Mouse (Mus musculus): ENCODE results near the gene Arhgap30.

Arhgap30 gene

DNA sequence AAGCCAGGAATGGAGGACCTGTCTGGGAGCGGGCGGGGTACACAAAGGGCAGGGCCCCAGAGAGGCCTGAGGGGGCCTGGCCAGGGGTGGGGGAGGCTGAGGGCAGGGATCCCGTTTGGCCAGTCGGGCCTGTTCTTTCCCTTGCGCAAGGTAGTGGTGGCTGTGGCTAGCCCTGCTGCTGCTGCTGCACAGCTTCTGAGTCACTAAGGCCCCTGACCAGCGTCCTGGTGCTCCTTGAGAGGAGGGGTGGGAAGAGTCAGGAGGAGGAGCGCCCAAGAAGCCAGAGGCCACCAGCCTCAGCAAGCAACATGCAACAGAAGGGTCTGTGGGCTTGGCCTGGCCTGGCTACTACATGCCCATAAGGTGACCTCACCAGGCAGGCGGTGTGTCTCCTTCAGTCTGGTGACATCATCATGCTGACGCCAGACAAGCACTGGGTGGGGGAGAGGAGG is 13.1 kb upstream of the Arhgap30 start:
- no peak for DNase-seq (ENCODE audit: low read depth, low spot score)

DNA sequence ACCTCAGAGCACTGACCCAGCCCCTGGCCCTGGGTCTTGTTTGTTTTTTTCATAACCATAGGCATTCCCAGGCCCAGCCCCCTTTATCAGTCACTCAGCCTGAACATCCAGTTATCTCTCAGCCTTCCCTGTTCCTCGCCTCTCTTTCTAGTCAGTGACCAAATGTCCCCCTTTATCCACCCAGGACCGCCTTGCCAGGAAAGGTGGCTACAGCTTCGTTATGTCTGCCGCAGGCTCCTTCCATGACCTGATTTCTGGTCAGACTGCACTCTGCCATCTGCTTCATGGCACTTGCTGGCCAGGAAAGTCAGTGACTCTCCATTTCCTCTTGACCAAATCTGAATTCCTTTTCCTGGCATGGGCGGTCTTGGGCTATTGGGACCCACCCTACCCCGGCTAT is 10.5 kb upstream of the Arhgap30 start:
- DNase-seq (ENCODE audit: low read depth, low spot score): no peak

DNA sequence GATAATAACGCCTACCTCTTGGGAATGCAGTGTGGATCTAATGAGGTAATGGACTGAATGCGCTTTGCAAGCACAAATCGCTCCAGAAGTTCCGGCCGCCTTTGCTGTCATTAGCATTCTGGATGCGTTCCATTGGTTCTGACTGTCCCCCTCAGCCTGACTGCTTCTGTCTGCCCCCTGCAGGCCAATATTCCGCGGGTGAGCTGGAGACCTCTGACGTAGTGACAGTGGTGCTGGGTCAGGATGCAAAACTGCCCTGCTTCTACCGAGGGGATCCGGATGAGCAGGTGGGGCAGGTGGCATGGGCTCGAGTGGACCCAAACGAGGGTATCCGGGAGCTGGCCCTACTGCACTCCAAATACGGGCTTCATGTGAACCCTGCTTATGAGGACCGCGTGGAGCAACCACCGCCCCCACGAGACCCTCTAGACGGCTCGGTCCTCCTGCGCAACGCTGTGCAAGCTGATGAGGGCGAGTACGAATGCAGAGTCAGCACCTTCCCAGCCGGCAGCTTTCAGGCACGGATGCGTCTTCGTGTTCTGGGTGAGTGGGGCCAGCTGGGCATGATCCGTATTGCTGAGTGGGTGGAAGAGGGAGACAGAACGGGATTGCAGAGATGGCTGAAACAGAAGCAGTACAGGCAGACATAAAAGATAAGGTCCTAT is 8.7 kb upstream of the Arhgap30 start:
- peak; percentile 88 for DNase-seq (ENCODE audit: low read depth, low spot score)

DNA sequence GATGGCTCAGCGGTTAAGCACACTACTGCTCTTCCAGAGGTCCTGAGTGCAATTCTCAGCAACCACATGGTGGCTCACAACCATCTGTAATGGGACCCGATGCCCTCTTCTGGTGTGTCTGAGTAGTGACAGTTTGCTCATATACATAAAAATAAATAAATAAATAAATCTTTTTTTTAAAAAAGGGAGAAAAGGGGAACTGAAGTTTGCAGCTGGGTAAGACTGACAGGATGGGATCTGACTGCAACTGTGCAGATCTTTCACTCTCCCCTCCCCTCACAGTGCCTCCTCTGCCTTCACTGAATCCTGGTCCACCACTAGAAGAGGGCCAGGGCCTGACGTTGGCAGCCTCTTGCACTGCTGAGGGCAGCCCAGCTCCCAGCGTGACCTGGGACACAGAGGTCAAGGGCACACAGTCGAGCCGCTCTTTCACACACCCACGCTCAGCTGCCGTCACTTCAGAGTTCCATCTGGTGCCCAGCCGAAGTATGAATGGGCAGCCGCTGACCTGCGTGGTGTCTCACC is 6.6 kb upstream of the Arhgap30 start:
- DNase-seq (ENCODE audit: low read depth, low spot score): no peak

DNA sequence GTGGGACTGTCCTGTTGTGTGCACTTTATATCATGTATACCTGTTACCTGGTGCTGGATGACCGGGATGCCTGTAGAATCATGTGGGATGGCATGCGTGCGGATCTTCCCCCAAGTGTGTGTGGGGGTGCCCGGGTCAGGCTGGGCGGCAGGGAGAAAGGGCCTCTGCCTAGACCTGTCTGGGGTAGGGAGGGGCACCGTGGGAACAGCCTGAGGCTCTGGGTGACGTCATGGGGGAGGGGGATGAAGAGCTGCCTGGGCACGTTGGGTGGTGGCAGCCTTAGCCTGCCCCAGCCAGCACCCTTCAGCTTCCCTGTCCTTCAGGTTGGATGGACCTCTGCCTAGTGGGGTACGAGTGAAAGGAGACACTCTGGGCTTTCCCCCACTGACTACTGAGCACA is 4.4 kb upstream of the Arhgap30 start:
- no peak for DNase-seq (ENCODE audit: low read depth, low spot score)

DNA sequence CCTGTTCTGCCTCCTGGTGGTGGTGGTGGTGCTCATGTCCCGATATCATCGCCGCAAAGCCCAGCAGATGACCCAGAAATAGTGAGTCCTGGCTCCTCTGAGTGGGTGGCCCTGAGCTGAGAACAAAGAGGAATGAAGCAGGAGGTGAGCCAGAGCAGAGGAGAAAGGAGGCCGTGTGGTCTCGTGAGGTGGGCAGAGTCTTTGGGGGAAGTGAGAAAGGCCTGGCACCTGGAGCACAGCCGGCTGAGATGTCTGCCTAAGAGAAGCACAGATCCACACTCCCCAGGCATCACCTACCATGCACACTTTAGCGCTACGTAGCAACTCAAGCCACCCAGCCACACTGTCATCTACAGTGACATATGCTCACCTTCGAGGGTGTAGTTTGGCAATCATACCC is 3.6 kb upstream of the Arhgap30 start:
- DNase-seq (ENCODE audit: low read depth, low spot score): no peak

DNA sequence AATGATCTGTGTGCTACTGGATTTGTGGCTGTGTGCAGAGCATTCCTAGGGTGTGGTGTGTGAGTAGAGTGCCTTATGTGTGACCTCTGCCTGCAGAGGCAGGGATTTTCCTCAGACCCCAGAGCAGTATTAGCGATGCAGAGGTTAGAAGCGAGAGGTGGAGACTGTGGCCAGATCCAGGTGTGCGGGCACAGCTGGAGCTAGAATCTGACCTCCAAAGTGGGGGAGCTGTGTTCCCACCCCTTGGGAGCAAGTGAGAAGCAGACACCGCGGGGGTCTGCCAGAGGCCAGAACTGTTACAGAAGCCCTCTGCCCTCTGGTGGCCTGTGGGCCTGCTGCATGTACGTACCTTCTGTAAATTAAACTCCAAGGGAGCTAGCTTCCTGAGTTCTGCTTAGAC is 1.7 kb upstream of the Arhgap30 start:
- peak; percentile 69 for DNase-seq (ENCODE audit: low read depth, low spot score)

DNA sequence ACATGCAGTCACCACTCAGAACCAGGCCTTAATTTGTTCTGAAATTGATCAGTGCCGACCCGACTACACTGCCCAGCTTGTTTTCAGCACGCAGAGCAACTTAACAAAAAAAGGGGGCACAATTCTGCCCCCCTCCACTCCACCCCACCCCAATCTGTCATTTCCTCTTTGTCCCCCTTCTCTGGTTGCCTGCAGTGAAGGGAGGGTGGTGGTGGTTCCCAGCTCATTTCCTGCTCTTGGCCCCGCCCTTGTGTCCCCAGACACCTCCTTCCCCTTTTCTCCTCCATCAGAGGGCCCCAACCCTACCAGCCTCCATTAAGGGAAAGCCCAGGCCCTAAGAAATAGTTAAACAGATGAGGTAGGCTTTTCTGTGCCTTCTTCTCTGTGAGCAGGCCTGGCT is 1.3 kb downstream of the Arhgap30 start:
- DNase-seq (ENCODE audit: low read depth, low spot score): peak; percentile 90

DNA sequence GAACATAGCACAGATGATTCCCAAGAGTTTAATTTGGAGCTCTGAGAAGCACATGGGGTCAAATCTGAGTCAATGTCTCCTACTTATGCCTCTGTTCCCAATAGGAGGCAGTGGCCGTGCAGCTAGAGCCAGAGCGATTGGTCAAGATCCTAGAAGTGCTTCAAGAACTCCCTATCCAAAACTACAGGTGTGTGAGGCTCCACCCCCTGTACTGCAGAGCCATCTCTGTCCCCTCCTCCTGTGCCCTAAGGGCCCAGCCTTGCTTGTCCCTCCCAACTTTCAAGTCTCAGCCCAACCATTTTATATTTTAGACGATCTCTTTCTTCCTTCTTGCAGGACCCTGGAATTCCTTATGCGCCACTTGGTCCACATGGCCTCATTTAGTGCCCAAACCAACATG is 13.1 kb downstream of the Arhgap30 start:
- DNase-seq (ENCODE audit: low read depth, low spot score): no peak

DNA sequence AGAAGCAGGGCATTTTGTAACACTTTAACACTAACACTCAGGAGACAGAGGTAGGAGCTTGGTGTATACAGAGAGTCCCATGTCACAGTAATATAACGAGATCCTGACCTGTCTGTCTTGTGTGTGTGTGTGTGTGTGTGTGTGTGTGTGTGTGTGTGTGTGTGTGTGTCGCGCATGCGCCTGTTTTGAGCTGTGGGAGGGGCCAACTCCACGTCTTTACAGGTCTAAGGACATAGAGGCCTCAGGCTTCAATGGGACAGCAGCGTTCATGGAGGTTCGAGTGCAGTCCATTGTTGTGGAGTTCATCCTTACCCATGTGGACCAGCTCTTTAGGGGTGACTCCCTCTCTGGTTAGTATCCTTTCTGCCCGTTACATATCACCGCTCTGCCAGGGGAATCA is 14.2 kb downstream of the Arhgap30 start:
- DNase-seq (ENCODE audit: low read depth, low spot score): no peak

DNA sequence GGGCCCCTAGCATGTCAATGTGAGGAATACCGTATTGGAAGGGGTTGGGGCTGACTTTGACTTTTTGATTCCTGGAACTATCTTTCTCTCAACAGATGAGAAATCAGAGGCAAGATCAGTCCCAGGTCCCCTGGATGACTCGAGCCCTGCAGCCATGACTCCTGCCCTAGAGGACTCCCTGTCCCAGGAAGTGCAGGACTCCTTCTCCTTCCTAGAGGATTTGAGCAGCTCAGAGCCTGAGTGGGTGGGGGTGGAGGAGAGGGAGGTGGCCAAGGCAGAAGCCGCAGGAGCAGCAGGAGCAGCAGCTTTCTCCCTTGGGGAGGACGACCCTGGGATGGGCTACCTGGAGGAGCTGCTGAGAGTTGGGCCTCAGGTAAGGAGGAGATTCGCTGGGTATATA is 18.5 kb downstream of the Arhgap30 start:
- no peak for DNase-seq (ENCODE audit: low read depth, low spot score)

DNA sequence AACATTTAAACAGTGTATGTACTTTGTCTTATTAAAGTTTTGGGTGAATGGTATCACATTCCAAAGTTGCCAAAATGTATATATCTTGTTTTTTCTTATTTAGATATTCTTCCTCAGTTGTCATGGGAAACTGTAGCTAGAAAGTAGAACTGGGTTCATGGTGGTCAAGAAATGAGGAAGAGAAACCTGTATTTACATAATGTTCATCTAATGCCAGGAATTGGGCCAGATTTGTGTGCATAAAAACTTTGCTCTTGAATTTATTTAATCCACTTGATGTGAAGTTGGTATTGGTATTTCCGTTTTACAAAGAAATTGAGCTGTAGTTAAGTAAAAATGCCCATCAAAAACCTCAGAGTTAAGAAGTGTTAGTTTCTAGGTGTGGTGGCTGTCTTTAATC is 21.5 kb downstream of the Arhgap30 start:
- no peak for DNase-seq (ENCODE audit: low read depth, low spot score)

DNA sequence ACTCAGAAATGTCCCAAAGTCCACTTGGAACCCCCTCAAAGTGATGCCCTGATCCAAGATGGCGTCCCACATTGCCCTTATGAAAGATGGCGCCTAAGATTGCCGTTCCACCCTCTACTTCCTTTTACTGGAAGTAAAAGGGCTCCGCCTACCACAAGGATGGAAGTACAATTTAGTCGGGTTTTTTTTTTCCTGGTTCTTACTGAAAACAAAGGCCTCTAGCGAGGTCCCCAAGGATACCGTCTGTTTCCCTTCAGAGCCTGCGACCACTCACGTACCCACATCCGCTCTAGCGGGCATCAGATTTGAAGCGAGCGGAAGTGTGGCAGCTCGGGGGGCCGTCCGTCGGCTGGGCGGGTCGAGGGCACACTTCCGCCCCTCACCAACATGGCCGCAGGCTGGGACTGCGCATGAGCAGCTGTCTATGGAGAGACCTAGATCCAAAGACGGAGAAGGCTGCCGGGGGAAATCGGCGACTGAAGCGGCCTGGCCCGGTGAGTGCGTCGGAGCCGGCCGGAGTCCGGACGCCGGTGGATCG is 22.3 kb downstream of the Arhgap30 start, which contains the start of gene Usf1:
Usf1 (plus strand) TSS at position 367 of the 538 bp plus-strand sequence.
- peak; percentile 98 for DNase-seq (ENCODE audit: low read depth, low spot score)

DNA sequence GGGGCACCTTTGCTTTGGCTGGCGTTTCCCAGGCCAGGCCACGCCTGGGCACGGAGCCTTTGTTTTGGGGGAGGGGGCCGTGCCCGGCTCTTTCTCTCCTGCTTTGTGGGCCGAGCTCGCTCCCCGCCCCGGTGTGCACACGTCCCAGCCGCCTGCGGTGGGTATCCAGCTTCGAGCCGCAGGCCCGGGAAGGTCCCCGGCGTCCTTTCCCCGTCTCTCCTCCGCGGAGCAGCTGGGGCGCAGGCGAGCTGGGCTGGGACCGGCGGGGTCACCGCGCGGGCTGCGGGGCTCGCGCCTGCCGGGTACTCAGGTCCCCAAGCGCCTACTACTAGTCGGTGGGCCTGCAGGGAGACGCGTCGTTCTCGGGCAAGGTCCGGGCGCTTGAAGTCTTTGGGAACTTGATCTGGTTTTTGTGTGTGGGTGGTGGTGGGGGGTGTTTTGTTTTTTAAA is 22.8 kb downstream of the Arhgap30 start:
- DNase-seq (ENCODE audit: low read depth, low spot score): no peak

DNA sequence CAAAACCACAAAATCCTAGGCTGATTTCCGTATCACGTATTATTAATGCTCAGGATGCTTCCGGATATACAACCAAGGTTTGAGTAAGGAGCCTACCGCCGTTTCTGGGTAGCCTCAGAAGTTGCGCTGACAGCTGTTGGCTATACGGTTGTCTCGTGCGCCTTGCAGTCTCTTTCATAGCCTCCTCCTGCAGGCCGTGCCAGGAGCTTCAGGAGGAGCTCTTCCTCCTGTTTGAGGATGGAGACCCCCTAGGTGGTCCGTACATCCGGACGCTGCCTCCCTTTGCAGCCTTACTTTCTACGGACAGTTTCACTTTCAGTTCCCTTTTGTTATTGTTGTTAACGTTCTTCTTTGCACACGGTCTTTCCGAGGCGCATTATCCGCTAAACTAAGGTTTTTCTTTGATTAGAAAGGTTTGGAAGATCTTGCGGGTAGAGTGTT is 23.3 kb downstream of the Arhgap30 start:
- peak; percentile 70 for DNase-seq (ENCODE audit: low read depth, low spot score)

DNA sequence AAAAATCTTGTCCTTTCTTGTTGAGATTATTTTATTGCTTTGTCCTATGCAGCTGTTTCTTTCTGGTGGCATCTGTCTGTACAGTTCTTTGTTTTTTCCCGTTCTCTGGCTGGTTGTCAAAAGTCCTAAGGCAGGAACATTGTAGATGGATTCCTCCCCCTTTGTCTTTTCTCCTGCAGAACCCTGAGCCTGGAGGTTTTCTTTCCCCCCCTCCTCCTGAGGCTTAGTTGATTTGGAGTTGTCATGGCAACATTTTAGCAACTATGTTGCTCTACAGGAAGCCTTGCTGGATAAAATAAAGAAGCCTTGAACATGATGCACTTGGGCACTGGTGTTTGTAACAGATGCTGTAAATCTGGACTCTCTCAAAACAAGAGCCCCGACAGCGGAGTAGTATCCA is 23.7 kb downstream of the Arhgap30 start:
- DNase-seq (ENCODE audit: low read depth, low spot score): peak; percentile 47

DNA sequence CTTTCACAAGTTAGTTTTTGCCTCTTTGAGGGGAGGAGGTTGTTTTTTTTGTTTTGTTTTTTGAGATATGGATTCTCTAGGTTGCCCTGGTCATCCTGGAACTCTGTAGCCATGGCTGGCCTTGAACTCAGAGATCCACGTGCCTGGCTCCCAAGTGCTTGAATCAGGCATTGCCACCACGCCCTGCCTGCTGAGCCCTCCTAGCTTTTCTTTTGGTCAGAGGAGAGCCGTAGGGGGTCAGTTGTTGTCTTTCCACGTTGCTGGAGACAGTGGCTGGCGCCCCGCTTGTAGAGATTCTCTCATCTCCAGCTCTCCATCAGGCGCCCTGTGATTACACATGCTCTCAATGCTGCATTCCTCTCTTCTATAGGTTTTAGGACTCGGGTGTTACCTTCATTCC is 24.9 kb downstream of the Arhgap30 start:
- DNase-seq (ENCODE audit: low read depth, low spot score): no peak

DNA sequence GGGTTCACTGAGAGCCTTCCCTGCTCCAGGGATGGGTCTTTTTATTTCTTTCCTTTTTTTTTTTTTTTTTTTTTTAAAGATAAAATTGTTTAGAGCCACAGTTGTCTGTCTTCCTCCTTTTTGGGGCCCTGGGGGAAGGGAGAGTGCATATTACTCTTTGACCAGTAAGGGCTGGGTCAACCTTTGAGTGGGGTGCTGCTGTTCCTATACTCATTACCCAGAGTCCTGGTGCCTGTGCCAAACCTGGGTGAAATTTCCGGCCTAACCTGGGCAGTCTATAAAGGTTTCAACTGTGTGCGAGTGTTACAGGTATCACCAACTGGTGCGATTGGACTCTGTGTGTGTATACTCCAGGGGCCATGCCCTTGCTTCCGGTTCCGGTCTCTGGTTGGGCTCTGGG is 29.9 kb downstream of the Arhgap30 start, which contains the start of gene Tstd1:
Tstd1 (plus strand) TSS at position 213 of the 400 bp plus-strand sequence.
- no peak for DNase-seq (ENCODE audit: low read depth, low spot score)

DNA sequence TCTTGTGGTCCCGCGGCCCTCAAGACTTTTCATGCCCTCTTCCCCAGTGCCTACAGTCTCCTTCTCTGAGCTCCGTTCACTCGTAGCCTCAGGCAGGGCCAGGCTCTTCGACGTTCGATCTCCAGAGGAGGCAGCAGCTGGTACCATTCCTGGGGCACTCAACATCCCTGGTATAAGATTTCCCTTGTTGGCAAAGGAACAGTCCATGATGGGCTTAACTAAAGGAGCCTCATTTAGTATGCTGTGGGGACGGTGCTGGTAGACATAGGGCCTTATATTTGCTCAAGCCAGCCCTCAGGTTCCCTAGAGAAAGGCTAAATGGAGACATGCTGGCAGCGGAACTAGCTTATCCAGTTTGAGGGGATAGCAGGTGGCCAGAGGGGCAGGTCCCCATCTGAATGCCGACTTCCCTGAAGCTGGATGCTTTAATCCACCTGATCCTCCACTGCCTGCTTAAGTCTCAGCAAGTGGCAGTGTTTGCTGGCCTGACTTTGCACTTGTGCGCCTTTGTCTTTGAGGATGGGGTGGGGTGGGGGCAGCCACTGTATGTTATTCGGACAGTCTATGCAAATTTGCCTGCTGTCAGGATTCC is 30.6 kb downstream of the Arhgap30 start:
- no peak for DNase-seq (ENCODE audit: low read depth, low spot score)

DNA sequence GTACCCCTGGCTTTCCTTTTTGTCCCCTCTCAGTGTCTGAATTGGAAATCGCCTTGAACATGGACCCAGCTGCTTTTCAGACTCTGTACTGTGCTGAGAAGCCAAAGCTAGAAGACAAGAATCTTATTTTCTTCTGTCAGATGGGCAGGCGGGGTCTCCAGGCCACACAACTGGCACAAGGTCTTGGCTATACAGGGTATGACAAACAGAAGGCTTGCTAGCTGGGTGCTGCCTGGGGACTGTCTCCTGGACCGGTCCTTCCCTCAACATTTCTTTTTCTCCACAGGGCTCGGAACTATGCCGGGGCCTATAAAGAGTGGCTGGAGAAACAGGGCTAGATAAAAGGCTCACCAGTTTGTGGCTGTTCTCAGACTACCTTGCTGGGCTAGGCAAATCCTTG is 31.2 kb downstream of the Arhgap30 start:
- DNase-seq (ENCODE audit: low read depth, low spot score): no peak

DNA sequence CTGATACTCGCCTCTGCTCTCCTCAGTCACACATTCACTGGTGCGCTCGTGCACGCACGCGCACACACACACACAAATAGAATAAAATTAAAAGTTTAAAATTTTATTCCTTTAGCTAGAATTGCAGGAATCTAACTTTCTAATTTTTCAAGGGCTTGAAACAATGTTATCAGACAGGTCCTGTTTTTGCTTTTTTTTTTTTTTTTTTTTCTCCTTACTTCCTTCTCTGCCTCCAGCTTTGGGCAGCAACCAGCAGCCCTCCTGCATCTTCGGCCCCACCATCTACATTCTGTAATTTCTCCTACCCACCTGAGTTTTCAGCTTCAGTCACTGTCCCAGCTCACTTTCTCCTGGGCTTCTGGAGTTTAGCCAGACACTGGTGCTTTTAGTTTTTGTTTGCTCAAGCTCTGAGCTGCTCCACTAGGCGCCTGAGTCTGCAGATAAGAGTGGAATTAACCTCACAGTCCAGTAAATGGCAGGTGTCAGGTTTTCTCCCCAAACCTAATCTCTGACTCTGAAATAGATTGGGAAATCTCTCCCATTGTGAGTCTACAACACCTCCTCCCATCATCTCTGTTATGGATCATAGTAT is 33.8 kb downstream of the Arhgap30 start:
- no peak for DNase-seq (ENCODE audit: low read depth, low spot score)

DNA sequence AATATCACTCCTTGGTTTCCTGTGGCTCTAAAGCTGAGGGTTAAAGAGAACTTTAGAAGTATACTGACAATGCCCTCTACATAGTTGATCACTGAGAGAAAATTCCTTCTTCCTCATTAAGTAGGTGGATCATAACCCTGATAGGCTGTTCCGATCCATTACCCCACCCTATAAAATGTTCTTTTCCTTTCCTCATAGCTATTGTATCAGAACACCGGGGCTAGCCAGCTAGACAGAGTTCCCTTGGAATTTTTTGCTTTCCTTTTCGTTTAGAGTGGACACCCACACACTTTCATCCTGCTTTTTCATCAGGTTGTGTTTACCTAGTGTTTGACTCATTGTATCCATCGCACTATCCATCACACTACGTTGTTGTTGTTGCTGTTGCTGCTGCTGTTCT is 35.9 kb downstream of the Arhgap30 start:
- DNase-seq (ENCODE audit: low read depth, low spot score): no peak
